Mouse (Mus musculus) midbrain, embryonic 11.5 days (tissue): ENCODE data around the gene Foxm1. TPM values are rescaled to one million over a fixed set of nuclear protein-coding genes. Genes with fewer than 3 reads are reported as not detected.

ENCODE experiments used
- polyA plus RNA-seq: library from polyadenylated mRNA; unstranded; fragments of >200 nt; fragmentation: Nextera tagmentation; extraction: Ambion mirVana; gene quantifications from 2 replicates; pipeline ENCODE4 v1.2.1, GENCODE M21; 2014

Gene Foxm1
- polyA plus RNA-seq, 1 experiment from 2014 or later = 55.3 TPM

Other genes starting within 250 kb of the Foxm1 start
- 32.7 and 44.1 TPM in 2 replicates for gene Tspan9, start 219.4 kb upstream of the Foxm1 start, polyA plus RNA-seq
- gene Tead4, start 62.1 kb upstream of the Foxm1 start, polyA plus RNA-seq = 0.39 and 1.7 TPM in 2 replicates
- gene Tulp3, start 7.1 kb upstream of the Foxm1 start, polyA plus RNA-seq = 14.5 and 15.5 TPM in 2 replicates
- gene Rhno1, start 56 bp upstream of the Foxm1 start, polyA plus RNA-seq = 176 and 178 TPM in 2 replicates
- 0.25 and 0.44 TPM in 2 replicates for gene Tex52, start 12.5 kb downstream of the Foxm1 start, polyA plus RNA-seq
- not detected in 2 replicates for gene Gm44596, start 12.5 kb downstream of the Foxm1 start, polyA plus RNA-seq
- 2.2 and 2.7 TPM in 2 replicates for gene Nrip2, start 36.3 kb downstream of the Foxm1 start, polyA plus RNA-seq
- 26.3 and 27.2 TPM in 2 replicates for gene Itfg2, start 62.0 kb downstream of the Foxm1 start, polyA plus RNA-seq
- 559 and 584 TPM in 2 replicates for gene Fkbp4, start 75.7 kb downstream of the Foxm1 start, polyA plus RNA-seq
- not detected in 2 replicates for gene Pzp, start 163.8 kb downstream of the Foxm1 start, polyA plus RNA-seq
- gene A2ml1, start 218.6 kb downstream of the Foxm1 start, polyA plus RNA-seq = not detected in 2 replicates